Mouse (Mus musculus) adrenal gland, postnatal 14 days (tissue): ENCODE results near the gene Hoxc4. TPM values are rescaled to one million over a fixed set of nuclear protein-coding genes. Genes with fewer than 3 reads are reported as not detected.

Source experiments
- DNase-seq: peaks from one replicate; pipeline ENCODE4 v3.0.0; 2021; ENCODE audit warnings: mixed read lengths
- long read RNA-seq, 2 experiments: library from polyadenylated mRNA; stranded (forward); transcript quantifications; one replicate each; pipeline ENCODE4 v2.0.0; 2021
- total RNA-seq: library from RNA; stranded (reverse); gene quantifications from 2 replicates; pipeline ENCODE4 v1.2.3, GENCODE M21; 2021

Hoxc4 gene
- 6.8 and 7.7 TPM in 2 replicates for total RNA-seq
- long read RNA-seq, experiment 1, transcript Hoxc4-201 (2 exons, 1,983 nt) = major isoform, 8 of 12 reads
- long read RNA-seq, experiment 1, partial matches to known transcripts = 1 of 12 reads
- long read RNA-seq, experiment 1, other reads (novel, unspliced or antisense) = 3 of 12 reads
- long read RNA-seq, experiment 2, partial matches to known transcripts = 1 of 3 reads
- long read RNA-seq, experiment 2, other reads (novel, unspliced or antisense) = 0 of 3 reads

- DNase-seq = no peak
Measured at GRCm38 (mm10) chr15:103018636-103019035, at the start of gene Hoxc4. Gene Hoxc4 (plus strand): TSS chr15:103018934.

GRCm38 (mm10) chr15:102969296-102969695, 49.4 kb upstream of the Hoxc4 start:
- no peak for DNase-seq

GRCm38 (mm10) chr15:102970740-102971139, 48.0 kb upstream of the Hoxc4 start:
- no peak for DNase-seq

- DNase-seq = no peak
Measured at GRCm38 (mm10) chr15:102972254-102972653, 46.5 kb upstream of the Hoxc4 start.

- no peak for DNase-seq
Measured at GRCm38 (mm10) chr15:102972753-102973152, 46.0 kb upstream of the Hoxc4 start.

GRCm38 (mm10) chr15:102975034-102975433, 43.7 kb upstream of the Hoxc4 start:
- no peak for DNase-seq

GRCm38 (mm10) chr15:102975688-102976111, 43.0 kb upstream of the Hoxc4 start:
- DNase-seq = no peak

GRCm38 (mm10) chr15:102976171-102976570, 42.6 kb upstream of the Hoxc4 start, which contains the start of gene Hoxc9:
Gene Hoxc9 (plus strand): TSS chr15:102976439.
- no peak for DNase-seq

- DNase-seq = peak; percentile 24
Measured at GRCm38 (mm10) chr15:102976631-102977422, 41.9 kb upstream of the Hoxc4 start.

- DNase-seq = no peak
Measured at GRCm38 (mm10) chr15:102977423-102977974, 41.2 kb upstream of the Hoxc4 start.

- DNase-seq = no peak
Measured at GRCm38 (mm10) chr15:102978615-102979515, 39.9 kb upstream of the Hoxc4 start.

- DNase-seq = no peak
Measured at GRCm38 (mm10) chr15:102979936-102980335, 38.8 kb upstream of the Hoxc4 start.

GRCm38 (mm10) chr15:102980352-102980751, 38.4 kb upstream of the Hoxc4 start:
- no peak for DNase-seq

GRCm38 (mm10) chr15:102980912-102981311, 37.8 kb upstream of the Hoxc4 start:
- DNase-seq = no peak

GRCm38 (mm10) chr15:102981379-102982288, 37.1 kb upstream of the Hoxc4 start:
- DNase-seq = peak; percentile 66

- no peak for DNase-seq
Measured at GRCm38 (mm10) chr15:102983716-102984115, 35.0 kb upstream of the Hoxc4 start.

- no peak for DNase-seq
Measured at GRCm38 (mm10) chr15:102984521-102984920, 34.2 kb upstream of the Hoxc4 start.

- DNase-seq = no peak
Measured at GRCm38 (mm10) chr15:102984925-102985324, 33.8 kb upstream of the Hoxc4 start.

- peak; percentile 96 for DNase-seq
Measured at GRCm38 (mm10) chr15:102987124-102987833, 31.5 kb upstream of the Hoxc4 start.

GRCm38 (mm10) chr15:102988078-102988477, 30.7 kb upstream of the Hoxc4 start:
- DNase-seq = no peak
